Mouse (Mus musculus) testis, postnatal 14 days (tissue): Measurements from ENCODE around the gene Gse1.
"Not testable (repeated sequence)": the region's sequence is repeated elsewhere in the genome, so short reads cannot be mapped to it uniquely, and the experiment has no call there.

Experiments used
- DNase-seq: peaks from one replicate; pipeline ENCODE4 v3.0.0; 2021; ENCODE audit warnings: low spot score

Gene Gse1

GRCm38 (mm10) chr8:120347734-120348341 lies 119.6 kb downstream of the Gse1 start:
- DNase-seq: no peak

DNA sequence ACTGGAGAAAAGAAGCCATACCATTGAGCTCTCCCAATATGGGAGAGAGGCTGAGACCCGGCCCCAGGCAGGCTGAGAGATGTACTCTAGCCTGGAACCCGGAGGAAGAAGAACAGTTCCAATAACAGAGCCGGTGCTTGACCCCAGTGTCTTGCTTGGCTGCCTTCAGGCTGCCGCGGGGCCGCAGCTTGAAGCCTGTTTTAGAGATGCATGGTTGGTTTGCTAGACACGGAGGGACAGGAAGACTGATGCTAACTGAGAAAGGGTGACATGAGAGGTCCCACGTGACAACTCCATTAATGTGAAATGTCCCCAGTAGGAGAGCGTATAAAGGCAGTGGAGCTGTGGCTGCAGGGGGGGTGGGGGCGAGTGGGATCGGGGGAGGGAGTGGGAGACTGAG lies 120.7 kb downstream of the Gse1 start:
- no peak for DNase-seq

DNA sequence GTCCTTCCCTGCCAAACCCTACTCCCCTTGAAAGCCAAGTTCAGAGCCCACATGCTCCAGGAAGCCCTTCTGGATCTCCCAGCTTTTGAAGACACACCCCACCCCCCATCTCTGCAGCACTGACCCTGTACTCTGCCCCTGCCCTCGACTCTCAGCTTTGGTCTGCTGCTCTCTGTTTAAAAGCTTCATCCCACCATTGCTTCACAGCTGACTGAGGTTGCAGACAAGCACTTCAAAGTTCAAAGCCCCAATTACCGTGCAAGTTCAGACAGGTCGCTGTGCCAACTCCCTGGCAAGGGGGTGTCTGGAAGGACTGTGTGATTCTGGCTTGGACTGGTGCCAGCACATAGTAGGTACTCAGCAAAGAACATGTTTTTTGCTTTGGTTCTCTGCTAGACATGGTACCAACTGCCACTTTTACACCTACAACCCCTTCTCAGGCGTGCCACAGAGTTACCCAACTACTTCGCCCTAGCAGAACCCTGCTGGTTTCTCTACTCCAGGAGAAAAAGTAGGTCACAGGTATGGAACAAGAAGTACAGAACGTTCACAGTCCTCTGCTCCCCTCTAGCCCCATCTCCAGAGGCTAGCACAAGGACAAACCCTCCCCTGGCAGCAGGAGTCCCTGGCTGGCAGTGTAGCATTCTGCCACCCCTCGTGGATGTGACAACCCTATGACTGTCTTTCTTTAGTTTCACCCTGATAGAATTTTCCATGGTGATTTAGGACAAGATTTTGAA lies 123.2 kb downstream of the Gse1 start:
- DNase-seq: no peak

GRCm38 (mm10) chr8:120352096-120352495 lies 123.8 kb downstream of the Gse1 start:
- no peak for DNase-seq

GRCm38 (mm10) chr8:120356067-120356466 lies 127.8 kb downstream of the Gse1 start:
- DNase-seq: no peak

GRCm38 (mm10) chr8:120357504-120357903 lies 129.2 kb downstream of the Gse1 start:
- no peak for DNase-seq

DNA sequence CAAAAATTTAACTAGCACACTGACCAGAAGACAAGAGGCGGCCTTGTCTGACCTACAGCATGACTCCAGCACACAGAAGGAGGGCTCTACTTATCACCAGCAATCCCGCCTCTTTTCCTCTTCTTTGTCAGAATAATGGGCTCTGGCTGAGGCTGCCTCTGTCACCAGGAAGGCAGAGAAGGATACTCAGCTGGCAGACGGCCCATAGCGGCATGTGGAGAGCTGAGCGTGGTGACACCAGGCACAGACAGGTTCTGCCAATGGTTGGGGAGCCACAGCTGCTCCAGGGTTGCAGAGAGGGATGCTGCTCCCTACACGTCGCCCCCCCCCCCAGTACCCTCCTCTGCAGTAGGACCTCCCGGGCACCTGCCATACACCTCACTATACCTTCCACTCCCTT lies 133.0 kb downstream of the Gse1 start:
- DNase-seq: no peak

DNA sequence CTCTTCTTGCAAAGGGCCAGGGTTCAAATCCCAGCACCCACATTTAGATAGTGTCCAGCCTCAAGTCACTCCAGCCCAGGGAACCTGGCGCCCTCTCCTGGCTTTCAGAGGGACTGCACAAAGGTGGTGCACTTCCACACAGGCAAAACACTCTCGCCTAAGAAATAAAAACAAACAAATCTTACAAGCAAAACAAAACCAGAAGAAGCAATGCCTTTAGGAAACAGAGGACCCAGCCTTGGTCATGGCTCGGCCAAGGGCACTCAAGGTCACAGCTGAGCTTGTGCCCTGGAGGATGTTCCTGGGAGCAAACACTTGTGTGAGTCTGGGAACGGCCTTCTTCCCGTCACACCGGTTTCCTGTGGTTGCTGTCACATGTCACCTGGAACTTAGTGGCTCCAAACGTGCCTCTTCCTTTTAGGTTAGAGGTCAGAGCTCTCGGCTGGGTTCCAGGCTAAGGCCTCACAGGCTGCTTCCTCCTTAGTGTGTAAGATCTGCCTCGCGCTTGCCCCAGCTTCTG lies 135.4 kb downstream of the Gse1 start:
- no peak for DNase-seq

GRCm38 (mm10) chr8:120364093-120364725 lies 136.0 kb downstream of the Gse1 start:
- DNase-seq: no peak

GRCm38 (mm10) chr8:120366840-120367239 lies 138.6 kb downstream of the Gse1 start:
- DNase-seq: no peak

- not testable (repeated sequence) for DNase-seq
Observed at GRCm38 (mm10) chr8:120368191-120368590, 139.9 kb downstream of the Gse1 start.

DNA sequence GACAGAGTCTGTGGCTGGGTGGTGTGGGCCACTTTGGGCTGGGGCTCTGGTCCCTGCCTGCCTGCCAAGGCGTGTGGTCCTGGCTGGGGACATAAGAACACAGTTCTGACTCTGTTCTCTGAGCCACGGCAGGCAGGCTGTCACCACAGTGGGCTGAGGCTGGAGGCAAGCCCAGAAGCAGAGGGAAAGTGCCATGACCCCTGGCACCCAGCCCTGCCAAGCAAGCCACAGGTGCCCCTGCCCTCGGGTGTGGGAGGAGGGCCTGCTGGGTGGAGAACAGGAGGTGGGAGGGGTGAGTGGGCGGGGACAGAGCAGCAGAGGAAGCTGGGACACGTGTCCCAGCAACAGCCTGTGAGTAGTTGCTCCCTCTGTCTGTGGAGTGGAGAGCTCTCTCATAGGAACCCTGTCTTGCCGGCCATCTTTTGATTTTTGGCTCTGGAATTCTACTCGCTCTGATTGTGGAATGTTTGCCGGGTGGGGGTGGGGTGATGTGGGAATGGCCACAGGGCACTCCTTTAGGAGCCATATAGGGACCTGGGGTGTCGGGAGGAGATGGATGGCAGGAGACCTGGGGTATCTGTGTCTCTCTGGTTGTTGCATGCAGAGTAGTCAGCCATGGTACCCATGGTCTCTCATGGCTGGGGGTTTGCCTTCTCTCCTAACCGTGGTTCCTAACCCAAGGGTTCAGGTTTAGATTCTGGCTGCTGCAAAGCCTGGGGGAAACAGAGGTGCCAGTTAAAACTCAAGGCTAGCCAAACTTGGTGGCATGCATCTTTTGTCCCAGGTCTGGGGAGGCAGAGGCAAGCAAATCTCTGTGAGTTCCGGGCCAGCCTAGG lies 140.8 kb downstream of the Gse1 start:
- peak; percentile 85 for DNase-seq

- peak; percentile 34 for DNase-seq
Observed at GRCm38 (mm10) chr8:120369956-120370355, 141.7 kb downstream of the Gse1 start.

DNA sequence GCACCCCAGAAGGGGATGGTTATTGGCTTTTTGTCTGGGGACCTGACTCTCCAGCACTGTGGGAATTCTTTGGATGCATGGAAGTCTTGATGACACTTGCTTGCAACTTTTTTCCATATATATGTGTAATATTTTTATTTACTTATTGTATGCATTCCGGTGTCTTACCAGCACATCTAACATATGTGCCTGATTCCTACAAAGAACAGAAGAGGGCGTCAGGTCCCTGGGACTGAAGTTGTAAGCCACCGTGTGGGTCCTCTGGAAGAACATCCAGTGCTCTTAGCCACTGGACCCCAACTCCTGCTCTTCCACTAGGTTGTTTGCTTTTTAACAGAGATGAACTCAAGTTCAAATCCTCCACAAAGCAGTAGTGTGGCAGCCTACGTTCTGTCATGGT lies 142.2 kb downstream of the Gse1 start:
- no peak for DNase-seq

DNA sequence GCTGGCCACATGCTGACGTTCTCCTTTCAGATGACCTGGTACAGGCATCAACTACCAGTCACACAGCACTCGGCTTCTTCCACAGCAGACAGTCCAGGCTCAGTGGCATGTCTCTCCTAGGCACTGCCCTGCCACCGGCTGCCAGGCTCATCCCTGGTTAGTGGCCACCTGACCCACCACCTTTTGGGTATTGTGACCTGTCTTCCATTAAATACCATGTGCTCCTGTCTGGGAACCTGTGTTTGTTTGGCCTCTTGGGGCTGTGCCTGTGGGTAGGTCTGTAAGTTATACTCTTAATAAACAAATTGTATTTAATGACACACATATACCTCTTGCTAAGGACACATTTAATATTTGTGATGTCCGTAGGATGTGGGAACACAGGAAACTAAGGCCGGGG lies 142.9 kb downstream of the Gse1 start:
- no peak for DNase-seq

DNA sequence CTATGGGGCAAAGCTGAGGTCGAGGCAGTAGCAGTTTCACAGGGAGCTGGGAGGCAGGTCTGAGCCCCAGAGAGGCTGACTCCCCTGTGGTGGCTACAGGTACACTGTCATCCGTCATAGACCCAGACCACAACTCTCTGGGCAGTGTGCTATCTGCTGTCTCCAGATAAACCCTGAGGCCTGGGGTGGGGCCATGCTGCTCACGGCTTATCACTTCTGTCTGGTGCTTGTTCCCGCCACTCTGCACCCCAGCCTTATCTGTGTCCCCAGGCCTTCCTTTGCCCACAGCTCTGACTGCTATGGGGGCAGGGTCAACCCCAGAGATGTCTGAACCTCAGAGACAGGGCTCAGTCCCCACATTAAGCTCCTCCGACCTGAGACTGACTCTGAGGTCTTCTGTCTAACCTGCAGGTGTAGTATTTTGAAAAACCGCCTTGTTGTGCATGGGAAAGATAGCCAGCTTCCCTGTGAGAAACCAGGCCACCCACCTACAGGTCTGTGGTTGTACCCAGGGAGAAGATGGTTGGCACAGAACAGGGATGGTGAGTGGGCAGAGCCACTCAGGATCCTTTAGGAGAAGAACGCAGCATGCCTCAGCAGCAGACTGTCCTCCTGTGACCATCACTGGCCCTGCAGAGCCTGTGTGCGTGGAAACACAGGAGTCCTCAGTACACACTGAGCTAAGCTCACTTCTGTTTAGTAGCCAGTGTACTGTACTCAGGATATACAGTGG lies 143.6 kb downstream of the Gse1 start:
- DNase-seq: no peak

DNA sequence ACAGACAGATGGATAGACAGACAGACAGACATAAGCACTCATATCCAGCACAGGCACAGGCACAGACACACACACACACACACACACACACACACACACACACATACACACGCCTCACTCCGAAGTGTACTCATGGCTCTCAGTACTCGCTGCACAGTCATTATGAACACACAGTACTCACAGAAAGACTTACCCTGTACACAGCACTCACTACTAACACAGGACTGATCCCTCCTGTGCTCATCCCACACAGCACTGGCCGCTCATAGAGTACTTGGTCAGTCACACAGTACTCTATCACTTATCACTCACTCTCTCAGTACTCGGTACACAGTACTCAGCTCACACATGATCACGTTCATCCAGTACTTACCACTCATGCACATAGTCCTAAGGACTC lies 144.4 kb downstream of the Gse1 start:
- DNase-seq: no peak

DNA sequence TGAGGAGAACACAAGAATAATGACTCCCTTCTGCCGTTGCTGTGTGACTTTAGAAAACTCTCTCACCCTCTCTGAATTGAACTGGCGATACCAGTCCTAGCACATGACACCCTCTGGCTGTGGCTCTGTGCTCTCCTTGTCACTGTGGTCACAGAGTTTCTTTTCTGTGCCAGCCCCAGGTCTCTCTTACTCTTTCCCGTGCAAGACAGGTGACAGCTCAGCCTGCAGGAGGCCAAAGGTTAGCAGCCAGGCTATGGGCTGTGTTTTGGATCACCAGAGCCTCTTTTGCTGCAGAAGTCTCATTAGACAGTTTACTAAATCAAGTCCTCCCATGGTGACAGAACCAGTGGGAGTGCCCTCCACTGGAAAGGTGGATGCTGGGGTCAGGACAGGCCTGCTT lies 145.4 kb downstream of the Gse1 start:
- DNase-seq: no peak

GRCm38 (mm10) chr8:120374070-120374469 lies 145.8 kb downstream of the Gse1 start:
- DNase-seq: no peak

- no peak for DNase-seq
Observed at GRCm38 (mm10) chr8:120374514-120374913, 146.3 kb downstream of the Gse1 start.

DNA sequence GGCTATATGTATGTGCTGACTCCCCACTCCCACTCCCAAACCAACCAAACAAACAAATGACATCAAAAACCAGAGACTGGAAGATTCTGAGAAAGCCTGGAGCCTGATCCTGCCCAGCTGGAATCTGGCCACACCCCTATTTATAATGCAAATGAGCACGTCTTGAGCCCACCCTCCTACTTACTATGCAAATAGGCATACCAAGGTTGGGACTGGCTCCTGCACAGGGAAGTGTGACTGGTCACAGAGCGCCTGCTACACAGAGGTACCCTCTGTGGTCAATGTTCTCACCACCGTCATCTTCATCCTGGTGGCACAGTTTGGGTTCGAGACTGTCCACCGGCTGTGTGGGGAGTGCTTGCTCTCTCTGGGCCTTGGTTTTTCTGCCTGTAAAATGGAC lies 146.9 kb downstream of the Gse1 start:
- DNase-seq: no peak

DNA sequence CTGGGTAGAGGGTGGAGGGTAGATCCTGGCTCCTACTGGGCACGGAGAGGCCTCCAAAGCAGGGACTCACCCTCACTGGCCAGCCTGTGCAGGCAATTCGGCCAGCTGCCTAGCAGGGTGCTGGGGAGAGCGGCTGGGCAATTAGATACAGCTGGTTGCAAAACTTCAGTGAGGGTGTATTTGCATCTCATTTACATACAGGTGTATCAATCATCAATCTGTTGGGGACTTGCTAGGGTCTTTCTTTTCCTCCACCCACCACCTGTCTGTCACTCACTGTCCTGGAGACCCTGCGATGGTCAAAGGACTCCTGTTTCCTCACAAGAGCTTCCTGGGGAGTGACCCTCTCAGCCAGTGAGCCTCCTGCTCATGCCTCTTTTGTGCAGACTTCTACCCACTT lies 148.0 kb downstream of the Gse1 start:
- DNase-seq: no peak
